Mouse (Mus musculus): ENCODE measurements around the gene Mag.

Mag gene

GRCm38 (mm10) chr7:30873083-30873482 is 41.6 kb downstream of the Mag start:
- DNase-seq (ENCODE audit: low read depth, low spot score) = peak; percentile 54

GRCm38 (mm10) chr7:30863386-30863785 is 51.3 kb downstream of the Mag start:
- no peak for DNase-seq (ENCODE audit: low read depth, low spot score)

- no peak for DNase-seq (ENCODE audit: low read depth, low spot score)
Measured at GRCm38 (mm10) chr7:30861464-30861863, 53.2 kb downstream of the Mag start, which contains the start of gene Ffar1. Gene Ffar1 (minus strand): TSS chr7:30861564.

DNA sequence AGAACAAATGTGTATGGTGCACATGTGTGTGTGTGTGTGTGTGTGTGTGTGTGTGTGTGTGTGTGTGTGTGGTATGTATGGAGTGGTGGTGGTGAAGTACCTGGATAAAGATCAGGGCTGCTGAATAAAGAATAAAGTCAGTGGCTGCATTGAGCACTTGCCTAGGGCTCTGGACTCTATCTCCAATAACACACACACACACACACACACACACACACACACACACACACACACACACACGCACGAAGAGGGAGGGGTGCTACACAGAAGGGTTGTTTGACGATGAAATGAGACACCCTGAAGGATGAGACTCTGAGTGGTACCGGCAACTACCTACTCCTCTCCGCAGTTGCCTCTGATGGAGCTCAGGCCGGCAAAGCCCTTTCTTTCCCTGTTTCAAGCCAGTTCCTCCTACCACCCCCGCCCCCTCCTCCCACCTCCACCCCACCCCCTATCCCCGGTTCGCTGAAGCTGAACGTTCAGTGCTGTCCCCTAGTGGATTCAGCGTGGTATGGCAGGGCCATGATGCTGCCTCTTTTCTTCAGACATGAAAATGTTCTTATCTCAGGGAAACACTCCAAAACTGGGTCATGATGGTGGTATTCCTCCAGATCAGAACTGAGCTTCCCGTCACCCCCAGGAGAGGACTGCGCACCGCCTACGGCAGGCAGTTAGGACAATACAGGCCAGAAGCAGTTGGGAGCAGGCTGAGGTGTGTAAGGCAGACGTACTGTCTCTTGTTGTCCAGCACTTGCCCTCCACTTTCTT is 54.9 kb downstream of the Mag start:
- peak; percentile 29 for DNase-seq (ENCODE audit: low read depth, low spot score)

- DNase-seq (ENCODE audit: low read depth, low spot score) = peak; percentile 38
Measured at GRCm38 (mm10) chr7:30859290-30859634, 55.4 kb downstream of the Mag start.

- DNase-seq (ENCODE audit: low read depth, low spot score) = no peak
Measured at GRCm38 (mm10) chr7:30857746-30858145, 56.9 kb downstream of the Mag start.

GRCm38 (mm10) chr7:30856078-30856477 is 58.6 kb downstream of the Mag start, which contains the start of gene Ffar3:
Gene Ffar3 (minus strand): TSS chr7:30856178.
- DNase-seq (ENCODE audit: low read depth, low spot score) = no peak

DNA sequence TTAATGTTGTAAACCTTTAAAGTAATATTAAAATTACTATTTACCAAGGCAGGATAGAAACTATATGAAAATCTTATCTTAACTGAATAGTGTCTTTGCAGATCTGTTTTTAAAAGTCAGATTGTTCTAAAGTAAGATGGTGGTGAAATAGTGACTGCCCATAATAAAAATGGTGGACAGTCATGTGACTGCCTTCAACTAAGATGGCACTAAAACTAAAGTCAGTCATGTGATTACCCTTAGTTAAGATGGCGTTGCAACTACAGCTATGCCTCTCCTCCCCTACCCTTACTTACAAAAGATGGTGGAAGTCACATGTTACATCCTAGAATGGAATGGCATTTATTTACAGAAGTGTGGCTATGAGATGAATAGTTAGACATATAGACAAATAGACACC is 63.3 kb downstream of the Mag start:
- no peak for DNase-seq (ENCODE audit: low read depth, low spot score)
